ENCODE assay signal across 12 mouse cellular contexts in the genomic region with DNA sequence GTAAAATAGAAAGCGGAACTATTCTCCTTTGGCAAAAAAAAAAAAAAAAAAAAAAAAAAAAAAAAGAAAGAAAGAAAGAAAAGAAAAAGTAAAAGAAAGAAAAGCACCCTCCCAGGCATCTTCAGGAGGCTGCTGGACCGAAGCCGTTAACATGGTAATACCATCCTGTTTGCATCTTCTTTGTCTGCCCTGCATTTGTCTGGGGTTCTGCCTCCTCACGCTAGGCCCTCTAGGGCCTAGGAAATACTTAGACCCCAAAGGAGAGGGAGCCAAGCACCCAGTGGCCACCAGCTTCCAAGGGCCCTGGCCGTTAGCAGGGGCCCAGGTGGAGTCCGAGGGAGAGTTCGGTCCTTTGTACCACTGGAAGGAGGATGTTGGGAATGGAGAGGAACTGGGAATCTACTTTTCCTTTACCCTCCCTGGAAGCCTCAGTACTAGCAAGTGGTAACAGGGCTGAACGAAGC.
DNase-seq lines count a peak whose midpoint lies in the region; ATAC-seq and TF ChIP-seq lines count a peak whose summit lies in the region.
"Had no signal": no experiment of that assay in that cellular context is flagged by ENCODE, and none has a peak within 500 bp of the region (broad histone marks: within the 10 kb centered on the region; RNA-seq: fewer than 3 reads in every experiment).

No protein-coding gene starts in this region.

- 14% methylated on average over 8 of the region's 8 CpGs for WGBS in forebrain, embryonic 11.5 days
- WGBS in forebrain, embryonic 15.5 days, result 21% methylated on average over 8 of the region's 8 CpGs
- 42% methylated on average over 8 of the region's 8 CpGs for WGBS in embryonic facial prominence, embryonic 10.5 days
- WGBS in limb, embryonic 14.5 days, result 80% methylated on average over 8 of the region's 8 CpGs
- WGBS in intestine, postnatal 0 days, result 90% methylated on average over 8 of the region's 8 CpGs
- WGBS in intestine, embryonic 16.5 days, result 84% methylated on average over 8 of the region's 8 CpGs

- H3K4me3 ChIP-seq in forebrain, embryonic 11.5 days (ENCODE audit: low read depth, low read length), result no peak overlapping the region
- no peak overlapping the region for H3K4me3 ChIP-seq in forebrain, embryonic 15.5 days
- H3K4me3 ChIP-seq in CH12.LX (replicated peaks in 1 of 3; ENCODE audit: low read depth in 2 of 3, low read length in 2 of 3, poor library complexity in 1 of 3), result no peak overlapping the region
- H3K4me3 ChIP-seq in embryonic facial prominence, embryonic 10.5 days, result no peak overlapping the region
- no peak overlapping the region for H3K4me3 ChIP-seq in limb, embryonic 14.5 days (replicated peaks; ENCODE audit: low read length)
- H3K4me3 ChIP-seq in intestine, postnatal 0 days (ENCODE audit: low read depth, low read length), result no peak overlapping the region
- no peak overlapping the region for H3K4me3 ChIP-seq in intestine, embryonic 16.5 days (ENCODE audit: low read length)
- H3K4me3 ChIP-seq: liver, embryonic 12.5 days had no signal

- peak overlapping the region; percentile 53 for H3K9ac ChIP-seq in forebrain, embryonic 11.5 days (ENCODE audit: low read length)
- no peak overlapping the region for H3K9ac ChIP-seq in forebrain, embryonic 15.5 days (replicated peaks)
- no peak overlapping the region for H3K9ac ChIP-seq in CH12.LX (ENCODE audit: insufficient read depth, low read depth)
- H3K9ac ChIP-seq in limb, embryonic 14.5 days (ENCODE audit: low read depth, low read length, severe bottlenecking), result 0 out of 2 replicates have a peak overlapping the region, but pooled peaks have one; percentile 5
- no peak overlapping the region for H3K9ac ChIP-seq in intestine, postnatal 0 days (ENCODE audit: low read depth, low read length)
- H3K9ac ChIP-seq in intestine, embryonic 16.5 days (ENCODE audit: low read depth, low read length), result no peak overlapping the region
- H3K9ac ChIP-seq: liver, embryonic 12.5 days had no signal

- H3K27ac ChIP-seq in forebrain, embryonic 11.5 days (ENCODE audit: low read depth, low read length), result peak overlapping the region; percentile 88
- no peak overlapping the region; the same call in 1 of the 2 replicates for H3K27ac ChIP-seq in forebrain, embryonic 15.5 days (replicated peaks)
- no peak overlapping the region for H3K27ac ChIP-seq in CH12.LX (ENCODE audit: insufficient read depth, low read depth)
- peak overlapping the region; percentile 85 for H3K27ac ChIP-seq in embryonic facial prominence, embryonic 10.5 days (replicated peaks)
- no peak overlapping the region for H3K27ac ChIP-seq in limb, embryonic 14.5 days (replicated peaks; ENCODE audit: low read depth, low read length)
- no peak overlapping the region for H3K27ac ChIP-seq in intestine, postnatal 0 days (ENCODE audit: low read depth, low read length)
- no peak overlapping the region for H3K27ac ChIP-seq in intestine, embryonic 16.5 days (ENCODE audit: low read length)
- H3K27ac ChIP-seq: liver, embryonic 12.5 days had no signal

- no peaks in the 10 kb centered on the region for H3K27me3 ChIP-seq in forebrain, embryonic 11.5 days (ENCODE audit: control insufficient read depth, insufficient read depth, low read length)
- H3K27me3 ChIP-seq in forebrain, embryonic 15.5 days, result no peaks in the 10 kb centered on the region
- no peaks in the 10 kb centered on the region for H3K27me3 ChIP-seq in CH12.LX (replicated peaks)
- peaks cover 5% of the 10 kb centered on the region; the same call in 1 of the 2 replicates for H3K27me3 ChIP-seq in embryonic facial prominence, embryonic 10.5 days (replicated peaks; ENCODE audit: low read depth, poor library complexity, severe bottlenecking)
- H3K27me3 ChIP-seq in limb, embryonic 14.5 days (ENCODE audit: control insufficient read depth, insufficient read depth, low read length), result no peaks in the 10 kb centered on the region
- H3K27me3 ChIP-seq in intestine, postnatal 0 days (replicated peaks; ENCODE audit: control insufficient read depth, insufficient read depth, low read length), result no peaks in the 10 kb centered on the region
- no peaks in the 10 kb centered on the region for H3K27me3 ChIP-seq in intestine, embryonic 16.5 days (replicated peaks; ENCODE audit: control insufficient read depth, insufficient read depth, low read length)
- H3K27me3 ChIP-seq: liver, embryonic 12.5 days had no signal

- TF ChIP-seq CTCF in CH12.LX (conservative IDR thresholded peaks at IDR 0.05 in 1 of 2, IDR thresholded peaks at IDR 0.05 in 1 of 2; ENCODE audit: low read depth in 2 of 2, low read length in 2 of 2), result no peak
- TF ChIP-seq CTCF in intestine, postnatal 0 days (IDR thresholded peaks at IDR 0.05; ENCODE audit: low read depth), result no peak

- H3K9me3 ChIP-seq in forebrain, embryonic 11.5 days (ENCODE audit: control insufficient read depth, low read length), result no peaks in the 10 kb centered on the region
- no peaks in the 10 kb centered on the region for H3K9me3 ChIP-seq in forebrain, embryonic 15.5 days
- H3K9me3 ChIP-seq in CH12.LX (replicated peaks; ENCODE audit: low read length), result no peaks in the 10 kb centered on the region
- no peaks in the 10 kb centered on the region for H3K9me3 ChIP-seq in embryonic facial prominence, embryonic 10.5 days
- no peaks in the 10 kb centered on the region for H3K9me3 ChIP-seq in limb, embryonic 14.5 days (ENCODE audit: control insufficient read depth, low read length)
- H3K9me3 ChIP-seq in intestine, postnatal 0 days (ENCODE audit: control insufficient read depth), result no peaks in the 10 kb centered on the region
- no peaks in the 10 kb centered on the region for H3K9me3 ChIP-seq in intestine, embryonic 16.5 days (ENCODE audit: control insufficient read depth, low read length)
- H3K9me3 ChIP-seq: liver, embryonic 12.5 days had no signal

- 0 out of 2 replicates have a peak, but pooled peaks have one; percentile 27 for ATAC-seq in forebrain, embryonic 11.5 days (replicated peaks; ENCODE audit: low FRiP score)
- ATAC-seq in forebrain, embryonic 15.5 days (replicated peaks), result no peak
- ATAC-seq in limb, embryonic 14.5 days (ENCODE audit: low FRiP score, low read depth), result no peak
- no peak for ATAC-seq in intestine, postnatal 0 days
- no peak for ATAC-seq in intestine, embryonic 16.5 days
- ATAC-seq: liver, embryonic 12.5 days had no signal

- no peaks in the 10 kb centered on the region for H3K36me3 ChIP-seq in forebrain, embryonic 11.5 days (ENCODE audit: control insufficient read depth, insufficient read depth, low read length)
- no peaks in the 10 kb centered on the region for H3K36me3 ChIP-seq in forebrain, embryonic 15.5 days
- no peaks in the 10 kb centered on the region for H3K36me3 ChIP-seq in CH12.LX (replicated peaks in 1 of 2; ENCODE audit: control insufficient read depth in 1 of 2, insufficient read depth in 1 of 2, low read length in 1 of 2)
- H3K36me3 ChIP-seq in embryonic facial prominence, embryonic 10.5 days (replicated peaks), result no peaks in the 10 kb centered on the region
- no peaks in the 10 kb centered on the region for H3K36me3 ChIP-seq in limb, embryonic 14.5 days (ENCODE audit: control insufficient read depth, insufficient read depth, low read length)
- H3K36me3 ChIP-seq in intestine, postnatal 0 days (ENCODE audit: control insufficient read depth, insufficient read depth), result no peaks in the 10 kb centered on the region; the same call in 1 of the 2 replicates
- H3K36me3 ChIP-seq in intestine, embryonic 16.5 days (ENCODE audit: control insufficient read depth, insufficient read depth, low read length), result no peaks in the 10 kb centered on the region
- H3K36me3 ChIP-seq: liver, embryonic 12.5 days had no signal

- TF ChIP-seq EP300 in CH12.LX (IDR thresholded peaks at IDR 0.05; ENCODE audit: low read length), result no peak

- TF ChIP-seq POLR2A in CH12.LX (IDR thresholded peaks at IDR 0.05; ENCODE audit: low read depth, low read length), result no peak
- no peak for TF ChIP-seq POLR2A in limb, embryonic 14.5 days (IDR thresholded peaks at IDR 0.05; ENCODE audit: borderline replicate concordance, extremely low read depth, insufficient read depth, insufficient read length)

- H3K4me1 ChIP-seq in forebrain, embryonic 11.5 days (replicated peaks; ENCODE audit: control insufficient read depth, insufficient read depth, low read length), result peaks cover 30% of the 10 kb centered on the region
- peaks cover 15% of the 10 kb centered on the region for H3K4me1 ChIP-seq in forebrain, embryonic 15.5 days
- H3K4me1 ChIP-seq in CH12.LX (ENCODE audit: control insufficient read depth in 1 of 2, insufficient read depth in 2 of 2), result peaks cover 0 to 59% of the 10 kb centered on the region in 2 experiments; a peak in 3 of 4 replicates
- H3K4me1 ChIP-seq in embryonic facial prominence, embryonic 10.5 days, result peaks cover 87% of the 10 kb centered on the region
- peaks cover 33% of the 10 kb centered on the region for H3K4me1 ChIP-seq in limb, embryonic 14.5 days (ENCODE audit: control insufficient read depth, insufficient read depth, low read length)
- 0 out of 2 replicates have a peak, but pooled peaks cover 4% of the 10 kb centered on the region for H3K4me1 ChIP-seq in intestine, postnatal 0 days (replicated peaks; ENCODE audit: control insufficient read depth, insufficient read depth, low read length)
- peaks cover 29% of the 10 kb centered on the region for H3K4me1 ChIP-seq in intestine, embryonic 16.5 days (ENCODE audit: control insufficient read depth, insufficient read depth, low read length)

- peak; percentile 58 for DNase-seq in forebrain, embryonic 11.5 days (ENCODE audit: low spot score)
- DNase-seq in CH12.LX (ENCODE audit: extremely low read depth), result no peak
- no peak for DNase-seq in embryonic facial prominence, embryonic 10.5 days (ENCODE audit: low spot score)
- DNase-seq in limb, embryonic 14.5 days (ENCODE audit: low spot score), result no peak
- DNase-seq in thymus, postnatal 14 days, result no peak
- DNase-seq: cerebellum, postnatal 10 days; heart, postnatal 4 days; kidney, adult 9 months had no signal

- in situ Hi-C loops in CH12.LX (cut with MboI; ENCODE audit: low pct_ligation_motif_present, low pct_unique_long_range_greater_than_20kb, low sequenced_read_pairs), result no loop called here

- H3K79me2 ChIP-seq in CH12.LX (replicated peaks; ENCODE audit: control insufficient read depth, extremely low read depth, insufficient read depth, poor library complexity, severe bottlenecking), result no peaks in the 10 kb centered on the region

- dilution Hi-C loops in CH12.LX (cut with MboI; ENCODE audit: extremely low pct_ligation_motif_present, extremely low pct_unique_long_range_greater_than_20kb, low sequenced_read_pairs), result no loop called here

- no peak overlapping the region; the same call in 1 of the 2 replicates for H3K4me2 ChIP-seq in forebrain, embryonic 11.5 days (ENCODE audit: low read depth, low read length, severe bottlenecking)
- H3K4me2 ChIP-seq in forebrain, embryonic 15.5 days (replicated peaks), result no peak overlapping the region
- H3K4me2 ChIP-seq in CH12.LX (ENCODE audit: insufficient read depth, low read depth, poor library complexity, severe bottlenecking), result no peak overlapping the region
- no peak overlapping the region for H3K4me2 ChIP-seq in limb, embryonic 14.5 days (replicated peaks; ENCODE audit: low read depth, low read length, severe bottlenecking)
- no peak overlapping the region for H3K4me2 ChIP-seq in intestine, postnatal 0 days (replicated peaks; ENCODE audit: low read depth)
- no peak overlapping the region for H3K4me2 ChIP-seq in intestine, embryonic 16.5 days (ENCODE audit: low read depth, low read length)
- H3K4me2 ChIP-seq: liver, embryonic 12.5 days had no signal

- TF ChIP-seq RAD21 in CH12.LX (IDR thresholded peaks at IDR 0.05; ENCODE audit: low read depth, low read length), result no peak

Comparison
In these comparisons a context has a peak if more than half of its experiments do, and no peak if none do; other contexts are left out.
1. H3K27ac ChIP-seq: peak in forebrain, embryonic 11.5 days (single experiment) and embryonic facial prominence, embryonic 10.5 days (single experiment); none in forebrain, embryonic 15.5 days (single experiment), CH12.LX (single experiment), limb, embryonic 14.5 days (single experiment), intestine, postnatal 0 days (single experiment) and intestine, embryonic 16.5 days (single experiment).
2. H3K9ac ChIP-seq: peak in forebrain, embryonic 11.5 days (single experiment) and limb, embryonic 14.5 days (single experiment); none in forebrain, embryonic 15.5 days (single experiment), CH12.LX (single experiment), intestine, postnatal 0 days (single experiment) and intestine, embryonic 16.5 days (single experiment).